Mouse (Mus musculus) olfactory bulb, adult 2 months (tissue): ENCODE data around the gene Tbxas1.

Experiments
- CTCF ChIP-seq: fragments of 200-500 bp; IDR thresholded peaks from 2 replicates; pipeline ENCODE4 v1.5.1; 2012; ENCODE audit warnings: low read depth, mild to moderate bottlenecking, low read length, moderate library complexity; ENCODE audit not compliant: insufficient read depth
- POLR2A ChIP-seq: fragments of 200-500 bp; IDR thresholded peaks from 2 replicates; pipeline ENCODE4 v1.6.1; 2012; ENCODE audit warnings: mild to moderate bottlenecking, low read depth, low read length, moderate library complexity; ENCODE audit not compliant: insufficient read depth

GRCm38 (mm10) chr6:39104631-39105030 lies 229.4 kb downstream of the Tbxas1 start:
- TF ChIP-seq CTCF: no peak
- no peak for TF ChIP-seq POLR2A
